In the genomic region with DNA sequence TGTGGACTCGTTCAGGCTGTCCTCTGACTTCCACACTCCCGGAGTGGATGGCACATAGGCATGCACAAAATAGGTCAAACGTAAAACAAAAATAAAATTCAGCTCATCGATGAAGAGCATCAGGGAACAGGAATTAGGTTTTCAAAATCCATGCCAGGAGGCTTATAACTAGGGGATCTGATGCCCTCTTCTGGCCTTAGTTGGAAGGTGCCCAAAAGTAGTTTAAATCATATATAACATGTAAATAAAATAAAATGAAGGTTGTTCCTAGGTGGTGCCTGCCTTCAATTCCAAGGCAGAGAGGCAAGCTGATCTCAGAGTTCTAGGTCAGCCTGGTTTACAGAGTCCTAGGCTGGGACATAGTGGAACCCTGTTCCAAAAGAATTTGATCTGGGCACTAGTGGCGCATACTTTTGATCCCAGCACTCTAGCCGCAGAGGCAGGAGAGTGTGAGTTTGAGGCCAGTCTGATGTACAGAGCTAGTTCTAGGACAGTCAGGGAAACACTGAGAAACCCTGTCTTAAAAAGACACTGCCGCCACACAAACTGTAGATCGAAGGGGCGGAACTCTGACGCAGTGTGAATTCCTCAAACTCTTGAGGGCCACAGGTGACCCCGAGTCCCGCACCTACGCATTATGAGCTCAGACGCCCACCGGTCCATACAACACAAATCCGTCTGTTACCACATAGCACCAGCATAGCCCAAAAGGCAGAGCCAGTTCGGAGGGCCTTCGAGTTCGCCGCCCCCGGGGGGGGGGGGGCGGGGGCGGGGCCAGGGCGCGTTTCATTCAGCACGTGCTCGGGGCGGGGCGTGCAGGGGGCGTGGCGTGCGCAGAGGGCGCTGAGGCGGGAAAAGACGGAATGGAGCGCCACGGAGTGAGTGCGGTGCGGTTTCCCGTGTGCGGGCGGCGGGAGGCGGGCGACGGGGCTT, we compare ENCODE assay signal across 8 mouse cellular contexts. TPM values are rescaled to one million over a fixed set of nuclear protein-coding genes. Genes with fewer than 3 reads are reported as not detected.
DNase-seq lines count a peak whose midpoint lies in the region; ATAC-seq and TF ChIP-seq lines count a peak whose summit lies in the region.

A gene (plus strand): TSS at position 736 of the 933 bp plus-strand sequence.

- H3K27ac ChIP-seq in CH12.LX (ENCODE audit: insufficient read depth, low read depth): no peak within 1 kb of the TSS
- H3K27ac ChIP-seq in bone marrow, adult 2 months (ENCODE audit: control insufficient read depth, insufficient read depth, low read depth, low read length, poor library complexity): peak within 1 kb of the TSS; percentile 63; the same call in 1 of the 2 replicates
- no peak within 1 kb of the TSS for H3K27ac ChIP-seq in embryonic facial prominence, embryonic 15.5 days (replicated peaks)
- H3K27ac ChIP-seq in heart, embryonic 15.5 days: no peak within 1 kb of the TSS
- peak within 1 kb of the TSS; percentile 73 for H3K27ac ChIP-seq in liver, postnatal 0 days (ENCODE audit: low read depth)
- no peak within 1 kb of the TSS for H3K27ac ChIP-seq in neural tube, embryonic 12.5 days

- in situ Hi-C loops in CH12.LX (cut with MboI; ENCODE audit: low pct_ligation_motif_present, low pct_unique_long_range_greater_than_20kb, low sequenced_read_pairs): no loop called here

- no peak within 1 kb of the TSS for H3K4me3 ChIP-seq in CH12.LX (replicated peaks in 1 of 3; ENCODE audit: low read depth in 2 of 3, low read length in 2 of 3, poor library complexity in 1 of 3)
- H3K4me3 ChIP-seq in bone marrow, adult 2 months (replicated peaks; ENCODE audit: control insufficient read depth, low read depth, low read length): peak within 1 kb of the TSS; percentile 85
- H3K4me3 ChIP-seq in embryonic facial prominence, embryonic 15.5 days (replicated peaks): peak within 1 kb of the TSS; percentile 55
- peak within 1 kb of the TSS; percentile 53 for H3K4me3 ChIP-seq in heart, embryonic 15.5 days
- H3K4me3 ChIP-seq in liver, postnatal 0 days (ENCODE audit: low read depth, low read length): peak within 1 kb of the TSS; percentile 52
- H3K4me3 ChIP-seq in neural tube, embryonic 12.5 days: peak within 1 kb of the TSS; percentile 34

- H3K9ac ChIP-seq in CH12.LX (ENCODE audit: insufficient read depth, low read depth): no peak within 1 kb of the TSS
- H3K9ac ChIP-seq in embryonic facial prominence, embryonic 15.5 days: peak within 1 kb of the TSS; percentile 48
- peak within 1 kb of the TSS; percentile 59 for H3K9ac ChIP-seq in heart, embryonic 15.5 days
- peak within 1 kb of the TSS; percentile 62 for H3K9ac ChIP-seq in liver, postnatal 0 days (replicated peaks)
- H3K9ac ChIP-seq in neural tube, embryonic 12.5 days: peak within 1 kb of the TSS; percentile 51; the same call in 1 of the 2 replicates

- H3K36me3 ChIP-seq in CH12.LX (replicated peaks in 1 of 2; ENCODE audit: control insufficient read depth in 1 of 2, insufficient read depth in 1 of 2, low read length in 1 of 2): peaks cover 31 to 75% of the 10 kb centered on the region in 2 experiments
- peaks cover 35% of the 10 kb centered on the region for H3K36me3 ChIP-seq in embryonic facial prominence, embryonic 15.5 days
- peaks cover 25% of the 10 kb centered on the region for H3K36me3 ChIP-seq in heart, embryonic 15.5 days
- H3K36me3 ChIP-seq in liver, postnatal 0 days (replicated peaks; ENCODE audit: insufficient read depth, low read length): peaks cover 28% of the 10 kb centered on the region
- peaks cover 32% of the 10 kb centered on the region for H3K36me3 ChIP-seq in neural tube, embryonic 12.5 days

- ATAC-seq in embryonic facial prominence, embryonic 15.5 days (ENCODE audit: insufficient number of reproducible peaks, low FRiP score, low TSS enrichment, low read depth): peak; percentile 76
- ATAC-seq in heart, embryonic 15.5 days (replicated peaks; ENCODE audit: insufficient number of reproducible peaks, insufficient read depth, low FRiP score, low read depth): peak; percentile 71
- peak; percentile 84 for ATAC-seq in liver, postnatal 0 days
- peak; percentile 68 for ATAC-seq in neural tube, embryonic 12.5 days (ENCODE audit: low FRiP score, low read depth)

- peak in 1 of 2 experiments; percentile 41; a peak in 2 of 4 replicates for TF ChIP-seq CTCF in CH12.LX (conservative IDR thresholded peaks at IDR 0.05 in 1 of 2, IDR thresholded peaks at IDR 0.05 in 1 of 2; ENCODE audit: low read depth in 2 of 2, low read length in 2 of 2)
- no peak for TF ChIP-seq CTCF in bone marrow, adult 2 months (IDR thresholded peaks at IDR 0.05; ENCODE audit: control insufficient read depth, insufficient read depth, low read length)
- peak; percentile 75 for TF ChIP-seq CTCF in liver, postnatal 0 days (IDR thresholded peaks at IDR 0.05; ENCODE audit: low read depth)

- peak; percentile 21 for TF ChIP-seq RAD21 in CH12.LX (IDR thresholded peaks at IDR 0.05; ENCODE audit: low read depth, low read length)

- H3K4me1 ChIP-seq in CH12.LX (ENCODE audit: control insufficient read depth in 1 of 2, insufficient read depth in 2 of 2): no peaks in the 10 kb centered on the region
- H3K4me1 ChIP-seq in bone marrow, adult 2 months (ENCODE audit: control insufficient read depth, insufficient read depth, low read length): no peaks in the 10 kb centered on the region; the same call in 1 of the 2 replicates
- peaks cover 17% of the 10 kb centered on the region for H3K4me1 ChIP-seq in embryonic facial prominence, embryonic 15.5 days
- peaks cover 14% of the 10 kb centered on the region for H3K4me1 ChIP-seq in heart, embryonic 15.5 days (replicated peaks)
- H3K4me1 ChIP-seq in liver, postnatal 0 days (ENCODE audit: insufficient read depth): peaks cover 27% of the 10 kb centered on the region
- H3K4me1 ChIP-seq in neural tube, embryonic 12.5 days: peaks cover 11% of the 10 kb centered on the region

- no peak within 1 kb of the TSS for H3K4me2 ChIP-seq in CH12.LX (ENCODE audit: insufficient read depth, low read depth, poor library complexity, severe bottlenecking)
- peak within 1 kb of the TSS; percentile 99 for H3K4me2 ChIP-seq in embryonic facial prominence, embryonic 15.5 days (replicated peaks)
- H3K4me2 ChIP-seq in heart, embryonic 15.5 days: peak within 1 kb of the TSS; percentile 88
- H3K4me2 ChIP-seq in liver, postnatal 0 days (ENCODE audit: low read depth, low read length): peak within 1 kb of the TSS; percentile 99
- peak within 1 kb of the TSS; percentile 84 for H3K4me2 ChIP-seq in neural tube, embryonic 12.5 days (replicated peaks)

- no peaks in the 10 kb centered on the region for H3K79me2 ChIP-seq in CH12.LX (replicated peaks; ENCODE audit: control insufficient read depth, extremely low read depth, insufficient read depth, poor library complexity, severe bottlenecking)

- no peak for TF ChIP-seq EP300 in CH12.LX (IDR thresholded peaks at IDR 0.05; ENCODE audit: low read length)
- TF ChIP-seq EP300 in liver, postnatal 0 days (IDR thresholded peaks at IDR 0.05; ENCODE audit: low read depth): 0 out of 2 replicates have a peak, but pooled peaks have one; percentile 23

- WGBS in bone marrow, adult 2 months: 2% methylated on average over 46 of the region's 46 CpGs
- WGBS in embryonic facial prominence, embryonic 15.5 days: 11% methylated on average over 46 of the region's 46 CpGs
- WGBS in heart, embryonic 15.5 days: 11% methylated on average over 44 of the region's 46 CpGs
- WGBS in liver, postnatal 0 days (ENCODE audit: insufficient replicate concordance): 8% methylated on average over 40 of the region's 46 CpGs
- 16% methylated on average over 45 of the region's 46 CpGs for WGBS in neural tube, embryonic 12.5 days

- DNase-seq in CH12.LX (ENCODE audit: extremely low read depth): peak; percentile 19
- peak; percentile 92 for DNase-seq in kidney, postnatal 10 days
- DNase-seq in liver, postnatal 0 days: peak; percentile 93
- peak; percentile 96 for DNase-seq in testis, postnatal 10 days (ENCODE audit: low spot score)

- TF ChIP-seq POLR2A in CH12.LX (IDR thresholded peaks at IDR 0.05; ENCODE audit: low read depth, low read length): no peak
- no peak for TF ChIP-seq POLR2A in bone marrow, adult 2 months (IDR thresholded peaks at IDR 0.05; ENCODE audit: borderline replicate concordance, control insufficient read depth, low read depth, low read length)

- no peaks in the 10 kb centered on the region for H3K27me3 ChIP-seq in CH12.LX (replicated peaks)
- no peaks in the 10 kb centered on the region for H3K27me3 ChIP-seq in embryonic facial prominence, embryonic 15.5 days
- no peaks in the 10 kb centered on the region for H3K27me3 ChIP-seq in heart, embryonic 15.5 days
- no peaks in the 10 kb centered on the region for H3K27me3 ChIP-seq in liver, postnatal 0 days (ENCODE audit: insufficient read depth, low read length)
- peaks cover 8% of the 10 kb centered on the region for H3K27me3 ChIP-seq in neural tube, embryonic 12.5 days (replicated peaks)

- no peaks in the 10 kb centered on the region for H3K9me3 ChIP-seq in CH12.LX (replicated peaks; ENCODE audit: low read length)
- no peaks in the 10 kb centered on the region for H3K9me3 ChIP-seq in embryonic facial prominence, embryonic 15.5 days (replicated peaks)
- no peaks in the 10 kb centered on the region for H3K9me3 ChIP-seq in heart, embryonic 15.5 days (replicated peaks)
- no peaks in the 10 kb centered on the region for H3K9me3 ChIP-seq in liver, postnatal 0 days (ENCODE audit: low read length)
- no peaks in the 10 kb centered on the region for H3K9me3 ChIP-seq in neural tube, embryonic 12.5 days

- dilution Hi-C loops in CH12.LX (cut with MboI; ENCODE audit: extremely low pct_ligation_motif_present, extremely low pct_unique_long_range_greater_than_20kb, low sequenced_read_pairs): no loop called here

TF ChIP-seq in CH12.LX, 34 proteins besides CTCF, POLR2A, EP300 and RAD21 (continues in another document):
- TF ChIP-seq GABPA (IDR thresholded peaks at IDR 0.05; ENCODE audit: insufficient replicate concordance, low read depth, low read length) (no peak), JUN (IDR thresholded peaks at IDR 0.05; ENCODE audit: insufficient read depth, low read depth, low read length) (no peak), CHD2 (IDR thresholded peaks at IDR 0.05; ENCODE audit: low read length) (no peak), NRF1 (IDR thresholded peaks at IDR 0.05; ENCODE audit: low read depth, low read length) (no peak), IRF4 (IDR thresholded peaks at IDR 0.05; ENCODE audit: low read depth, low read length) (no peak), ZMIZ1 (IDR thresholded peaks at IDR 0.05; ENCODE audit: low read depth, low read length) (no peak), USF1 (IDR thresholded peaks at IDR 0.05; ENCODE audit: low read depth, low read length) (no peak)

RNA-seq across cellular contexts. Expression of the gene that starts here (rescaled TPM):
- total RNA-seq in CH12.LX (2012; rRNA removed) (not detected in 2 replicates), CH12.LX (2014; rRNA removed) (not detected in 2 replicates)
- 0.54 TPM in 1 of 2 replicates, not detected in the other for polyA plus RNA-seq in CH12.LX (2012; ENCODE audit: insufficient read length, low read depth)
- polyA plus RNA-seq in bone marrow, adult 2 months (2011; ENCODE audit: insufficient read depth, insufficient read length, low replicate concordance, missing spikeins): 32.6 and 36.7 TPM in 2 replicates
- 68.0 and 72.9 TPM in 2 replicates for polyA plus RNA-seq in embryonic facial prominence, embryonic 15.5 days (2015; fragmentation: Nextera tagmentation; extraction: Ambion mirVana)
- polyA plus RNA-seq in heart, embryonic 15.5 days (2015; fragmentation: Nextera tagmentation; extraction: Ambion mirVana): 23.0 and 32.6 TPM in 2 replicates
- polyA plus RNA-seq in liver, postnatal 0 days (2015; fragmentation: Nextera tagmentation; extraction: Ambion mirVana): 30.6 and 31.2 TPM in 2 replicates
- 34.2 and 34.9 TPM in 2 replicates for polyA plus RNA-seq in neural tube, embryonic 12.5 days (2016; fragmentation: Nextera tagmentation; extraction: Ambion mirVana)

Comparison
In these comparisons a context has a peak if more than half of its experiments do, and no peak if none do; other contexts are left out.
1. RNA of the gene that starts here (polyA plus RNA-seq): 68.0 to 72.9 TPM in embryonic facial prominence, embryonic 15.5 days, 32.6 to 36.7 TPM in bone marrow, adult 2 months, 34.2 to 34.9 TPM in neural tube, embryonic 12.5 days, 30.6 to 31.2 TPM in liver, postnatal 0 days and 23.0 to 32.6 TPM in heart, embryonic 15.5 days; 0.54 TPM in CH12.LX; every median in the first group is over 10 times any median in the second.
2. Peak in DNase-seq in CH12.LX; RNA of the gene not detected or under 1 TPM.
3. DNase-seq: peak in every context shown above with its lines; median percentile 96 in testis, postnatal 10 days; 93 in liver, postnatal 0 days; 92 in kidney, postnatal 10 days; 19 in CH12.LX.
4. H3K27ac ChIP-seq: peak in bone marrow, adult 2 months (single experiment) and liver, postnatal 0 days (single experiment); none in CH12.LX (single experiment), embryonic facial prominence, embryonic 15.5 days (single experiment), heart, embryonic 15.5 days (single experiment) and neural tube, embryonic 12.5 days (single experiment).
5. H3K4me3 ChIP-seq: peak in bone marrow, adult 2 months (single experiment), embryonic facial prominence, embryonic 15.5 days (single experiment), heart, embryonic 15.5 days (single experiment), liver, postnatal 0 days (single experiment) and neural tube, embryonic 12.5 days (single experiment); none in CH12.LX (0 of 3).
6. Peak in every context shown above with its lines, with median percentiles within 50 percentile points of each other: ATAC-seq.